Mouse (Mus musculus) testis, adult 2 months (tissue): ENCODE measurements around the gene Rhox2g.
"Not testable (repeated sequence)": the region's sequence is repeated elsewhere in the genome, so short reads cannot be mapped to it uniquely, and the experiment has no call there.

Experiments
- CTCF ChIP-seq: fragments of 200-500 bp; IDR thresholded peaks from 2 replicates; pipeline ENCODE4 v1.5.1; 2012; ENCODE audit warnings: low read depth, mild to moderate bottlenecking, inconsistent platforms, low read length, moderate library complexity; ENCODE audit not compliant: control insufficient read depth, insufficient read depth, insufficient replicate concordance
- POLR2A ChIP-seq: fragments of 200-500 bp; IDR thresholded peaks from 2 replicates; pipeline ENCODE4 v1.6.1; 2012; ENCODE audit warnings: low read depth, mild to moderate bottlenecking, inconsistent platforms, low read length, moderate library complexity; ENCODE audit not compliant: control insufficient read depth

GRCm38 (mm10) chrX:37651227-37651626 is 8.0 kb upstream of the Rhox2g start, which contains the start of gene Rhox4g:
- not testable (repeated sequence) for TF ChIP-seq CTCF, POLR2A
